Mouse (Mus musculus): ENCODE measurements around the gene Mrap. TPM values are rescaled to one million over a fixed set of nuclear protein-coding genes. Genes with fewer than 3 reads are reported as not detected.

Gene Mrap
- total and polyA plus RNA-seq, 3 experiments, result 0.33 TPM; not detected in 2

DNA sequence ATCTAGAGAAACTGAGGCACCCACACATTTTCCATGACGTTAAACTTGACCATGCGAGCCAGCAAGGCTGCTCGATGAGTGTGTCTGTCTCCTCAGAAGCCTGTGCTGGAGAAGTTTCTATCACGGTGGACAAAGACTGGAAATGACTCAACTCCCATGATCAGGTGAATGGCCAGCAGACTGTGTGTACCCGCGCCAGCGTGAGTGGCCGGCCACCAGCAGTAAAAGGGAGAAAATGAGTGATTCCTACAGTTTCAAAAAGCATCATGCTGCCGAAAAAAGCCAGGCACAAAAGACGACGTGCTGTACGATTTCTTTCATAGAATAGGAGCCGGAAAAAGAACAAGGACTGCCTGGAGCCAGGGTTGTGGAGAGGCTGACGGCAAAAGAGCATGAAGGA, 38.6 kb upstream of the Mrap start:
- Histone ChIP-seq H3K27me3 (ENCODE audit: insufficient read depth, low read length) (peaks cover 6% of the 10 kb centered on the region; the same call in 1 of the 2 replicates), H3K36me3 (replicated peaks) (no peaks in the 10 kb centered on the region)
- no peak for DNase-seq (ENCODE audit: low spot score)

DNA sequence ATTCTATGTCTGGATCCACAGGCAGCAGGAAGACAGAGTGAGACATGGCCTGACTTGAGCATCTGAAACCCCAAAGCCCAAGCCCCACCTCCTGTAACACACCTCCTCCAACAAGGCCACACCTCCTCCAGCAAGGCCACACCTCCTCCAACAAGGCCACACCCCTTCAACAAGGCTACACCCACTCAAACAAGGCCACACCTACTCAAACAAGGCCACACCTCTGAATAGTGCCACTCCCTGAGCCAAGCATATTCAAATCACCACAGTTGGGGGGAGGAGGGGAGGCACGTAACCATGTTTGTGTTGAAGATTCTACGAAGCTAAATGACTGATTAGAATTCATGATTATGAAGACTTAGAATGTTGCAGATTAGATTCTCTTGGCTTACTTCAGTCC, 36.5 kb upstream of the Mrap start:
- ATAC-seq (ENCODE audit: extremely low read depth, insufficient number of reproducible peaks, low FRiP score, poor library complexity, severe bottlenecking) (no peak), DNase-seq (ENCODE audit: low spot score) (no peak)
- H3K27me3 ChIP-seq (ENCODE audit: insufficient read depth, low read length), result peaks cover 3% of the 10 kb centered on the region; the same call in 1 of the 2 replicates
- H3K4me1 ChIP-seq (ENCODE audit: insufficient read depth, low read depth, low read length), result no peaks in the 10 kb centered on the region
- no peaks in the 10 kb centered on the region for H3K9me3 ChIP-seq (replicated peaks)
- no peak for TF ChIP-seq TAL1 (conservative IDR thresholded peaks at IDR 0.05; ENCODE audit: low read depth, low read length)
- no peak for TF ChIP-seq CTCF (IDR thresholded peaks at IDR 0.05; ENCODE audit: low read depth, low read length)
- TF ChIP-seq GATA1 (IDR thresholded peaks at IDR 0.05; ENCODE audit: borderline replicate concordance, low read length), result no peak
- no peak for TF ChIP-seq GATA2 (IDR thresholded peaks at IDR 0.05; ENCODE audit: borderline replicate concordance, low read depth, low read length)
- TF ChIP-seq POLR2AphosphoS5 (IDR thresholded peaks at IDR 0.05; ENCODE audit: insufficient replicate concordance, low read depth, low read length), result no peak
- no peak overlapping the region for H3K4me3 ChIP-seq (ENCODE audit: low read depth, low read length)
- H3K36me3 ChIP-seq (replicated peaks), result no peaks in the 10 kb centered on the region

More for the DNA sequence above, 38.6 kb upstream of the Mrap start:
- no peak for ATAC-seq (ENCODE audit: extremely low read depth, insufficient number of reproducible peaks, low FRiP score, poor library complexity, severe bottlenecking)
- no peaks in the 10 kb centered on the region for H3K9me3 ChIP-seq (replicated peaks)
- no peak for TF ChIP-seq GATA2 (IDR thresholded peaks at IDR 0.05; ENCODE audit: borderline replicate concordance, low read depth, low read length)
- no peak for TF ChIP-seq POLR2AphosphoS5 (IDR thresholded peaks at IDR 0.05; ENCODE audit: insufficient replicate concordance, low read depth, low read length)
- no peak for TF ChIP-seq GATA1 (IDR thresholded peaks at IDR 0.05; ENCODE audit: borderline replicate concordance, low read length)
- no peak for TF ChIP-seq CTCF (IDR thresholded peaks at IDR 0.05; ENCODE audit: low read depth, low read length)
- TF ChIP-seq TAL1 (conservative IDR thresholded peaks at IDR 0.05; ENCODE audit: low read depth, low read length), result no peak
- no peaks in the 10 kb centered on the region for H3K4me1 ChIP-seq (ENCODE audit: insufficient read depth, low read depth, low read length)
- no peak overlapping the region for H3K4me3 ChIP-seq (ENCODE audit: low read depth, low read length)

DNA sequence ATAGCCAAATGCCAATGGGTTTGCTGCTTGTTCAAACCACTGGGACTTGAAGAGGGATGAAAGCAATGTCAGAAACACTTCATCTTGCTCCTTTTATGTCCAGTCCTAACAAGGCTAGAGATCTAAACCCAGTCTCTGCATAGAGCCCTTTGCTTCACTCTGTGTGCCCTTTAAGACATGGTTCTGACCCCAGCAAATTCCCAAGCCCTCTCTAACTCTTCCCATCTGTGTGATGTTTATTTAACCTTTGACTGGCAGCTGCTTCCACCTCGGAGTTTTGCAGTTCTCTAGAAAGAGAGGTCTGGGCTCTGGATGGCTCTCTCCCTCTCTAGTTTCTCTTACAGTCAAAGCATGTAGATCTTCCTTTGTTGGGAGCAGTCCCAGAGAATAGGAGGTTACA, 34.4 kb upstream of the Mrap start:
- Histone ChIP-seq H3K9me3 (replicated peaks) (no peaks in the 10 kb centered on the region), H3K4me1 (ENCODE audit: insufficient read depth, low read depth, low read length) (no peaks in the 10 kb centered on the region), H3K27me3 (ENCODE audit: insufficient read depth, low read length) (no peaks in the 10 kb centered on the region; the same call in 1 of the 2 replicates), H3K4me3 (ENCODE audit: low read depth, low read length) (no peak overlapping the region), H3K36me3 (replicated peaks) (no peaks in the 10 kb centered on the region)
- ATAC-seq (ENCODE audit: extremely low read depth, insufficient number of reproducible peaks, low FRiP score, poor library complexity, severe bottlenecking) (no peak), DNase-seq (ENCODE audit: low spot score) (no peak)
- TF ChIP-seq CTCF (IDR thresholded peaks at IDR 0.05; ENCODE audit: low read depth, low read length) (no peak), POLR2AphosphoS5 (IDR thresholded peaks at IDR 0.05; ENCODE audit: insufficient replicate concordance, low read depth, low read length) (no peak), GATA1 (IDR thresholded peaks at IDR 0.05; ENCODE audit: borderline replicate concordance, low read length) (no peak), TAL1 (conservative IDR thresholded peaks at IDR 0.05; ENCODE audit: low read depth, low read length) (no peak), GATA2 (IDR thresholded peaks at IDR 0.05; ENCODE audit: borderline replicate concordance, low read depth, low read length) (no peak)

- no peak for DNase-seq (ENCODE audit: low spot score)
- H3K4me1 ChIP-seq (ENCODE audit: insufficient read depth, low read depth, low read length), result no peaks in the 10 kb centered on the region
- TF ChIP-seq GATA2 (IDR thresholded peaks at IDR 0.05; ENCODE audit: borderline replicate concordance, low read depth, low read length), result no peak
- no peak for TF ChIP-seq POLR2AphosphoS5 (IDR thresholded peaks at IDR 0.05; ENCODE audit: insufficient replicate concordance, low read depth, low read length)
- TF ChIP-seq TAL1 (conservative IDR thresholded peaks at IDR 0.05; ENCODE audit: low read depth, low read length), result no peak
- no peak for TF ChIP-seq GATA1 (IDR thresholded peaks at IDR 0.05; ENCODE audit: borderline replicate concordance, low read length)
- TF ChIP-seq CTCF (IDR thresholded peaks at IDR 0.05; ENCODE audit: low read depth, low read length), result no peak
- H3K4me3 ChIP-seq (ENCODE audit: low read depth, low read length), result no peak overlapping the region
- no peaks in the 10 kb centered on the region for H3K9me3 ChIP-seq (replicated peaks)
- H3K27me3 ChIP-seq (ENCODE audit: insufficient read depth, low read length), result no peaks in the 10 kb centered on the region; the same call in 1 of the 2 replicates
- H3K36me3 ChIP-seq (replicated peaks), result no peaks in the 10 kb centered on the region
- no peak for ATAC-seq (ENCODE audit: extremely low read depth, insufficient number of reproducible peaks, low FRiP score, poor library complexity, severe bottlenecking)
These were observed 33.7 kb upstream of the Mrap start for GRCm38 (mm10) chr16:90704161-90704825.

- ATAC-seq (ENCODE audit: extremely low read depth, insufficient number of reproducible peaks, low FRiP score, poor library complexity, severe bottlenecking) (no peak), DNase-seq (ENCODE audit: low spot score) (no peak)
- H3K4me1 ChIP-seq (ENCODE audit: insufficient read depth, low read depth, low read length), result no peaks in the 10 kb centered on the region
- no peaks in the 10 kb centered on the region for H3K36me3 ChIP-seq (replicated peaks)
- H3K9me3 ChIP-seq (replicated peaks), result no peaks in the 10 kb centered on the region
- H3K4me3 ChIP-seq (ENCODE audit: low read depth, low read length), result no peak overlapping the region
- TF ChIP-seq CTCF (IDR thresholded peaks at IDR 0.05; ENCODE audit: low read depth, low read length) (no peak), POLR2AphosphoS5 (IDR thresholded peaks at IDR 0.05; ENCODE audit: insufficient replicate concordance, low read depth, low read length) (no peak), GATA2 (IDR thresholded peaks at IDR 0.05; ENCODE audit: borderline replicate concordance, low read depth, low read length) (no peak), GATA1 (IDR thresholded peaks at IDR 0.05; ENCODE audit: borderline replicate concordance, low read length) (no peak)
- H3K27me3 ChIP-seq (ENCODE audit: insufficient read depth, low read length), result no peaks in the 10 kb centered on the region; the same call in 1 of the 2 replicates
These were observed 31.7 kb upstream of the Mrap start for GRCm38 (mm10) chr16:90706279-90706678.

GRCm38 (mm10) chr16:90709711-90710289, 28.2 kb upstream of the Mrap start:
- no peaks in the 10 kb centered on the region; the same call in 1 of the 2 replicates for H3K4me1 ChIP-seq (ENCODE audit: insufficient read depth, low read depth, low read length)
- H3K36me3 ChIP-seq (replicated peaks), result no peaks in the 10 kb centered on the region
- no peak overlapping the region for H3K4me3 ChIP-seq (ENCODE audit: low read depth, low read length)
- no peaks in the 10 kb centered on the region for H3K9me3 ChIP-seq (replicated peaks)
- DNase-seq (ENCODE audit: low spot score), result no peak
- H3K27me3 ChIP-seq (ENCODE audit: insufficient read depth, low read length), result no peaks in the 10 kb centered on the region
- ATAC-seq (ENCODE audit: extremely low read depth, insufficient number of reproducible peaks, low FRiP score, poor library complexity, severe bottlenecking), result no peak
- TF ChIP-seq CTCF (IDR thresholded peaks at IDR 0.05; ENCODE audit: low read depth, low read length), result no peak
- no peak for TF ChIP-seq GATA1 (IDR thresholded peaks at IDR 0.05; ENCODE audit: borderline replicate concordance, low read length)
- no peak for TF ChIP-seq GATA2 (IDR thresholded peaks at IDR 0.05; ENCODE audit: borderline replicate concordance, low read depth, low read length)
